ENCODE assay signal across 29 mouse cellular contexts in genomic region chrX:160423737-160424136, GRCm38 (mm10). TPM values are rescaled to one million over a fixed set of nuclear protein-coding genes. Genes with fewer than 3 reads are reported as not detected.
DNase-seq lines count a peak whose midpoint lies in the region; ATAC-seq and TF ChIP-seq lines count a peak whose summit lies in the region.
"Had no signal": no experiment of that assay in that cellular context is flagged by ENCODE, and none has a peak within 500 bp of the region (broad histone marks: within the 10 kb centered on the region; RNA-seq: fewer than 3 reads in every experiment).

No protein-coding gene starts in this region.

- peak; percentile 2 for DNase-seq in heart, adult 8-10 months (ENCODE audit: low spot score)
- DNase-seq in kidney, postnatal 10 days: peak; percentile 36
- no peak for DNase-seq in kidney, postnatal 36 days
- no peak for DNase-seq in lung, adult 2 months
- DNase-seq in lung, postnatal 36 days: peak; percentile 12
- DNase-seq in yolk sac, embryonic 10.5 days (ENCODE audit: low spot score): no peak
- DNase-seq: adrenal gland, postnatal 25 days; cerebellum, adult 18-20 months; gastrocnemius, postnatal 14 days; heart, postnatal 36 days; left cerebral cortex, postnatal 4 days; right cerebral cortex, adult 18-20 months; spleen, adult 18-20 months; thymus, adult 18-20 months; thymus, postnatal 36 days had no signal

- no peak for TF ChIP-seq POLR2A in lung, adult 2 months (IDR thresholded peaks at IDR 0.05; ENCODE audit: borderline replicate concordance, extremely low read depth, low read depth, low read length)

- WGBS in heart, embryonic 12.5 days: 77% methylated on average over 1 of the region's 1 CpGs
- WGBS in lung, embryonic 16.5 days: 71% methylated on average over 1 of the region's 1 CpGs
- WGBS in lung, adult 2 months: 64% methylated on average over 1 of the region's 1 CpGs

- TF ChIP-seq CTCF in lung, adult 2 months (IDR thresholded peaks at IDR 0.05; ENCODE audit: insufficient read depth, low read length): no peak

- no peaks in the 10 kb centered on the region for H3K9me3 ChIP-seq in heart, embryonic 12.5 days (replicated peaks)
- no peaks in the 10 kb centered on the region for H3K9me3 ChIP-seq in lung, embryonic 16.5 days (ENCODE audit: control insufficient read depth, low read length)
- H3K9me3 ChIP-seq: forebrain, embryonic 13.5 days; hindbrain, embryonic 13.5 days; kidney, embryonic 15.5 days; lung, embryonic 15.5 days; neural tube, embryonic 12.5 days had no signal

- ATAC-seq in heart, embryonic 12.5 days (ENCODE audit: insufficient number of reproducible peaks, low FRiP score): no peak
- ATAC-seq in lung, embryonic 16.5 days (ENCODE audit: low read depth): peak; percentile 69
- ATAC-seq: CD4-positive, CD25-positive, alpha-beta regulatory T cell, adult 4 months; forebrain, embryonic 13.5 days; intestine, embryonic 16.5 days had no signal

- H3K27me3 ChIP-seq in heart, embryonic 12.5 days (replicated peaks): no peaks in the 10 kb centered on the region; the same call in 1 of the 2 replicates
- no peaks in the 10 kb centered on the region for H3K27me3 ChIP-seq in lung, embryonic 16.5 days (ENCODE audit: control insufficient read depth, insufficient read depth, low read depth, low read length)

- H3K36me3 ChIP-seq in heart, embryonic 12.5 days: no peaks in the 10 kb centered on the region
- H3K36me3 ChIP-seq in lung, embryonic 16.5 days (ENCODE audit: control insufficient read depth, insufficient read depth, low read length): no peaks in the 10 kb centered on the region
- H3K36me3 ChIP-seq: hindbrain, embryonic 13.5 days; kidney, embryonic 15.5 days; lung, embryonic 15.5 days; neural tube, embryonic 12.5 days had no signal

- H3K27ac ChIP-seq in heart, embryonic 12.5 days (ENCODE audit: poor library complexity, severe bottlenecking): no peak overlapping the region
- H3K27ac ChIP-seq in lung, embryonic 16.5 days (ENCODE audit: low read length): no peak overlapping the region
- H3K27ac ChIP-seq: forebrain, embryonic 13.5 days; hindbrain, embryonic 13.5 days; kidney, embryonic 15.5 days; liver, embryonic 14.5 days; lung, embryonic 15.5 days; neural tube, embryonic 12.5 days had no signal

- no peak overlapping the region for H3K4me3 ChIP-seq in heart, embryonic 12.5 days
- H3K4me3 ChIP-seq in lung, embryonic 16.5 days (ENCODE audit: low read length): no peak overlapping the region
- H3K4me3 ChIP-seq in lung, adult 2 months (replicated peaks; ENCODE audit: extremely low read depth, low read depth, low read length): no peak overlapping the region
- H3K4me3 ChIP-seq: forebrain, embryonic 13.5 days; hindbrain, embryonic 13.5 days; kidney, embryonic 15.5 days; lung, embryonic 15.5 days; myocyte; neural tube, embryonic 12.5 days had no signal

- no peak overlapping the region for H3K4me2 ChIP-seq in heart, embryonic 12.5 days
- no peak overlapping the region for H3K4me2 ChIP-seq in lung, embryonic 16.5 days (ENCODE audit: low read depth, low read length)
- H3K4me2 ChIP-seq: forebrain, embryonic 13.5 days; hindbrain, embryonic 13.5 days; kidney, embryonic 15.5 days; lung, embryonic 15.5 days; midbrain, embryonic 11.5 days; neural tube, embryonic 12.5 days had no signal

- H3K4me1 ChIP-seq in heart, embryonic 12.5 days (replicated peaks): no peaks in the 10 kb centered on the region
- H3K4me1 ChIP-seq in lung, embryonic 16.5 days (replicated peaks; ENCODE audit: control insufficient read depth, insufficient read depth, low read length): no peaks in the 10 kb centered on the region
- H3K4me1 ChIP-seq in lung, adult 2 months (ENCODE audit: control insufficient read depth, insufficient read depth, low read length): no peaks in the 10 kb centered on the region
- H3K4me1 ChIP-seq: forebrain, embryonic 13.5 days; hindbrain, embryonic 13.5 days; kidney, embryonic 15.5 days; lung, embryonic 15.5 days; neural tube, embryonic 12.5 days had no signal

- no peak overlapping the region for H3K9ac ChIP-seq in heart, embryonic 12.5 days
- H3K9ac ChIP-seq in lung, embryonic 16.5 days (ENCODE audit: low read length): no peak overlapping the region
- H3K9ac ChIP-seq: forebrain, embryonic 13.5 days; hindbrain, embryonic 13.5 days; kidney, embryonic 15.5 days; liver, embryonic 14.5 days; lung, embryonic 15.5 days; neural tube, embryonic 12.5 days had no signal

RNA-seq across cellular contexts. Expression of gene Adgrg2, which starts 33.2 kb away (rescaled TPM):
- under 1 TPM; 0.52 to 0.72 (median 0.57) TPM for total RNA-seq in heart, adult 8-10 months (2022)
- 0.35 and 0.61 TPM in 2 replicates for polyA plus RNA-seq in heart, embryonic 12.5 days (2016; fragmentation: Nextera tagmentation; extraction: Ambion mirVana)
- 5.8 and 7.5 TPM in 2 replicates for polyA plus RNA-seq in lung, embryonic 16.5 days (2015; fragmentation: Nextera tagmentation; extraction: Ambion mirVana)
- 0.89 and 2.4 TPM in 2 replicates for polyA plus RNA-seq in lung, adult 2 months (2012; rRNA removed)
- total RNA-seq: granulocyte monocyte progenitor cell, adult 5-6 weeks; megakaryocyte, adult 5-6 weeks had no signal
- polyA plus RNA-seq: CD4-positive, CD25-positive, alpha-beta regulatory T cell, adult 4 months had no signal

Comparison
In these comparisons a context has a peak if more than half of its experiments do, and no peak if none do; other contexts are left out.
1. DNase-seq: peak in heart, adult 8-10 months (single experiment), kidney, postnatal 10 days (single experiment) and lung, postnatal 36 days (single experiment); none in kidney, postnatal 36 days (0 of 2), lung, adult 2 months (single experiment) and yolk sac, embryonic 10.5 days (single experiment).